Mouse (Mus musculus) liver, embryonic 12.5 days (tissue): Measurements from ENCODE around the gene Lclat1. TPM values are rescaled to one million over a fixed set of nuclear protein-coding genes. Genes with fewer than 3 reads are reported as not detected.
A peak's percentile ranks its signal among the peaks of the same experiment; 100 is the strongest.

Source experiments
- ATAC-seq: fragments of 200-750 bp; cut with Nextera tagmentation; 2 replicates; pipeline ENCODE4 v1.8.0; 2017; ENCODE audit warnings: moderate number of reproducible peaks, mild to moderate bottlenecking, moderate library complexity
- H3K27ac ChIP-seq: fragments of 300-500 bp; sonication (generic); 2 replicates; pipeline ENCODE4 v1.5.1; 2016; ENCODE audit warnings: mild to moderate bottlenecking
- H3K27me3 ChIP-seq: fragments of 300-500 bp; sonication (generic); replicated peaks from 2 replicates; pipeline ENCODE4 v1.6.1; 2016; ENCODE audit warnings: mild to moderate bottlenecking, moderate library complexity
- H3K36me3 ChIP-seq: fragments of 300-500 bp; sonication (generic); 2 replicates; pipeline ENCODE4 v1.6.1; 2016; ENCODE audit warnings: mild to moderate bottlenecking, moderate library complexity
- H3K4me1 ChIP-seq: fragments of 300-500 bp; sonication (generic); 2 replicates; pipeline ENCODE4 v1.6.1; 2016
- H3K4me2 ChIP-seq: fragments of 300-500 bp; sonication (generic); 2 replicates; pipeline ENCODE4 v1.6.1; 2016; ENCODE audit warnings: mild to moderate bottlenecking, moderate library complexity
- H3K4me3 ChIP-seq: fragments of 300-500 bp; sonication (generic); 2 replicates; pipeline ENCODE4 v1.5.1; 2016; ENCODE audit warnings: mild to moderate bottlenecking, moderate library complexity
- H3K9ac ChIP-seq: fragments of 300-500 bp; sonication (generic); 2 replicates; pipeline ENCODE4 v1.6.1; 2016; ENCODE audit warnings: mild to moderate bottlenecking, moderate library complexity
- H3K9me3 ChIP-seq: fragments of 300-500 bp; sonication (generic); replicated peaks from 2 replicates; pipeline ENCODE4 v1.6.1; 2016; ENCODE audit warnings: mild to moderate bottlenecking, moderate library complexity
- WGBS: fragments of 180-500 bp; shearing (Covaris S2); methylation state at CpG from one replicate; pipeline ENCODE4 v1.1.7; 2016; ENCODE audit not compliant: insufficient replicate concordance; 5-methylcytosine and 5-hydroxymethylcytosine counted together
- polyA plus RNA-seq: library from polyadenylated mRNA; unstranded; fragments of >200 nt; fragmentation: Nextera tagmentation; extraction: Ambion mirVana; gene quantifications from 2 replicates; pipeline ENCODE4 v1.2.1, GENCODE M21; 2016

Gene Lclat1
- polyA plus RNA-seq, 1 experiment from 2014 or later, result 4.5 TPM

DNA sequence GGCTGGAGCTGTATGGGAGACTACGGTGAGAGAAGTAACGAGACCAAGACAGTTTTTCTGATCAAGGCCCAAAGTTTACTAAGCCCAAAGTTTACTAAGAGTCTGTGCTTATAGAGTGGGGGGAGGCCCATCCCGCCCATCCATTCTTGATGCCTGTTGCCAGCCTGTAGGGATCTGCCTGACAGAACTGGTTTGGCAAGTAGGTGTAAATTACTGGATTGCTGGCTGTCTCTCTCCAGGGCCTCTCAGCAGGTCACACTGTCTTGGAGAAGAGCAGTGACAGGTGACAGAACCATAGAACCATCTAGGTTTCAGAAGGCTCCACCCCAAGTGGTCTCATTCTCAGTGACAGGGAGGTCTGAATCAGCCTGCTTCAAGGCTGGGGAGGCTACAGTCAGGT is 109.5 kb downstream of the Lclat1 start:
- no peak overlapping the region for H3K4me3 ChIP-seq
- no peak overlapping the region for H3K9ac ChIP-seq
- no peak for ATAC-seq
- H3K4me2 ChIP-seq, result no peak overlapping the region
- peaks cover 4% of the 10 kb centered on the region for H3K4me1 ChIP-seq
- no peaks in the 10 kb centered on the region for H3K27me3 ChIP-seq
- H3K27ac ChIP-seq, result no peak overlapping the region
- no peaks in the 10 kb centered on the region for H3K9me3 ChIP-seq
- H3K36me3 ChIP-seq, result no peaks in the 10 kb centered on the region
- WGBS, result 77% methylated on average over 3 of the region's 3 CpGs

DNA sequence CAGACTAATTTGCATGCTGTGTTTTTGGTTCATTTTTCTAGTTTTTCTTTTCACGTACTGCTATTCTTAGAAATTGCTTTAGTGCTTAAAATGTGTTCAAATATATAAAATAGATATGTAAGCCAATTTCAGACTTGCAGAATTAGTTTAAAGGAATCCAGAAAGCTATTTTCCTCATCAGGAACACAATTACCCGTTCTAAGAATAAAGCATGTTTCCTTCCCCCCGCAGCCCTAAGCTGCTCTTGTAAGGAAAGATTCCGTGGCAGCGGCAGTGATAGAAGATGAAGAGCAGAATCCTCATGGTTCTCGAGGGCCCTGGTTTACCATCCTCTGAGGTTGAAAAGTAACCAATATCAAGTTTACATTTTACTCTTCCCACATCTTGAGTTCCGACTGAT is 113.0 kb downstream of the Lclat1 start:
- Histone ChIP-seq H3K36me3 (no peaks in the 10 kb centered on the region), H3K4me3 (no peak overlapping the region), H3K9me3 (no peaks in the 10 kb centered on the region), H3K27ac (no peak overlapping the region), H3K4me2 (no peak overlapping the region), H3K4me1 (peaks cover 17% of the 10 kb centered on the region), H3K27me3 (no peaks in the 10 kb centered on the region), H3K9ac (no peak overlapping the region)
- 62% methylated on average over 7 of the region's 7 CpGs for WGBS
- ATAC-seq, result no peak

DNA sequence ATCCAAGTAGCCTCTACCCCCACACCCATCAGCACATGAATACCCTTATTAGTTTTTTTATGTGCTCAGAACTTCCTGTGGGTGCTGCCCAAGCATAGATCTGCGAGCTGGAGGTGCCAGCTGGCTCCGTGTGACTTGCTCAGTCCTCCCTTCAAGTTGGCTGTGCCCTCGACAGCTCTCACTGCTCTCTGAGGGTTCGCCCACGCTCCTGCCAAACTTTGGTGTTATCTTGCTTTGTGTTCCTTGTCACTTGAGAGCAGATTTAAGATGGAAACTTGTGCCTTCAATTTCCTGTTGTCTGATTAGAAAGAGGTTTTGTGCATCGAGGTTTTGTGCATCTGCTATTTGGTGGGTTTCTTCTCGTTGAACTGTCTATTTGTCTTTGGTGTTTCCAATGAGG is 114.3 kb downstream of the Lclat1 start:
- no peaks in the 10 kb centered on the region for H3K36me3 ChIP-seq
- H3K4me1 ChIP-seq, result peaks cover 30% of the 10 kb centered on the region
- no peak overlapping the region for H3K9ac ChIP-seq
- WGBS, result 26% methylated on average over 7 of the region's 7 CpGs
- H3K4me2 ChIP-seq, result no peak overlapping the region
- no peaks in the 10 kb centered on the region for H3K9me3 ChIP-seq
- H3K4me3 ChIP-seq, result no peak overlapping the region
- H3K27me3 ChIP-seq, result no peaks in the 10 kb centered on the region
- no peak overlapping the region for H3K27ac ChIP-seq
- ATAC-seq, result no peak

GRCm38 (mm10) chr17:73225442-73225841 is 117.7 kb downstream of the Lclat1 start:
- Histone ChIP-seq H3K4me3 (no peak overlapping the region), H3K9ac (no peak overlapping the region), H3K36me3 (no peaks in the 10 kb centered on the region), H3K27me3 (no peaks in the 10 kb centered on the region), H3K4me2 (no peak overlapping the region), H3K4me1 (peaks cover 52% of the 10 kb centered on the region), H3K27ac (peak overlapping the region; percentile 69), H3K9me3 (no peaks in the 10 kb centered on the region)
- no peak for ATAC-seq

DNA sequence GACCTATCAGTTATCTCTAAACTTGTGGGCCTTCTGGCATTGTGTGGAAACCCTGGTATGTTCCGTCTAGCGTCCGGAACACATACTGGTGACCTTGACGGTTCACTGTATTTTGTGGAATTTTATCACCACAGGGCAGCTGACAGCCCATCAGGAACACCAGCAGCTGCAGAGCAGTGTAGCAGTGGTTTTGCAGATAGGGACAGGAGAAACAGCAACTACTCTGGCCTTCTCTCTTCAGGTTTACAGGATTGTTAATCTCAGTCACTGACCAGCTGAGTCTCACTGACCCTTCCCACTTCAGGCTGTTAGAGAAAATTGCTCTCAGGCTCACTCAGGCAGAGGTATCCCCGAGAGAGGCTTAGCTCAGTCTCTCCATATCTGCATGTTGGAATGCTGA is 118.2 kb downstream of the Lclat1 start:
- ATAC-seq, result peak; percentile 68; the same call in 1 of the 2 replicates
- Histone ChIP-seq H3K27me3 (no peaks in the 10 kb centered on the region), H3K4me1 (peaks cover 56% of the 10 kb centered on the region), H3K36me3 (no peaks in the 10 kb centered on the region), H3K4me2 (no peak overlapping the region), H3K4me3 (no peak overlapping the region), H3K9me3 (no peaks in the 10 kb centered on the region), H3K9ac (no peak overlapping the region), H3K27ac (no peak overlapping the region)
- WGBS, result 10% methylated on average over 5 of the region's 5 CpGs

DNA sequence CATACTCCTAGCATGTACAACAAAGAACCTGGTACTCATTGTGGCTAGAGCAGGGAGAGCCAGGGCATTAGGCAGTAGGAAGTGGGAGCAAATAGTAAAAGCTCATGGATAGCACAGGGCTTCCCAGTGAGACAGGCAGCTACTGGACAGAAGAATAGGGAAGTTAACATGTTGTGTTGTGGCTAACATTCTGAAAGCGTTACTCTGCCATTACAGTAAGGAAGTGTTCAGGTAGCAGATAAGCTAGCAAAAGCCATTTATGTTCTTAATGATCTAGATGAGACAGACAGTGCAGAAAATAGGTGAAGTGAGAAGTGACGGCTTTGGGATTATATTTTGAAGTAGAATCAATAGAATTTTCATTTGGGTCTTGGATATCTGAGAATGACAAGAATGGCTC is 118.8 kb downstream of the Lclat1 start:
- WGBS, result 31% methylated on average over 2 of the region's 2 CpGs
- Histone ChIP-seq H3K27ac (no peak overlapping the region), H3K4me1 (peaks cover 56% of the 10 kb centered on the region)

DNA sequence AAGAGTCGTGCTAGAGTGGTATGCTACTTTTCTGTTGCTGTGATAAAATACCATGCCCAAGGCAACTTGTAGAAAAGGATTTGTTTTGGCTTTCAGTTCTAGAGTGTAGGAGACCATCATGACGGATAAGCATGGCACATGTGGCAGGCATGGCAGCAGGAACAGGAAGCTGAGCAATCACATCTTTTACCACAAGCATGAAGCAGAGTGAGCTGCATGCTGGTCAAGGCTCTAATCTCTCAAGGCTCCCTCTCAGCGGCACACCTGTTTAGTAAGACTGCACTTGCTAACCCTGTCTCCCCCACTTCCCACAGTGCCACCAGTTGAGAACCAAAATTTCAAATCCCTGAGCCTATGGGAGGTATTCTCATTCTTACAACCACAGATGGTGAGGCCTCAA is 119.6 kb downstream of the Lclat1 start:
- Histone ChIP-seq H3K4me3 (no peak overlapping the region), H3K27me3 (no peaks in the 10 kb centered on the region), H3K4me1 (peaks cover 56% of the 10 kb centered on the region), H3K27ac (no peak overlapping the region), H3K36me3 (no peaks in the 10 kb centered on the region), H3K4me2 (no peak overlapping the region), H3K9me3 (no peaks in the 10 kb centered on the region), H3K9ac (no peak overlapping the region)
- WGBS, result 32% methylated on average over 3 of the region's 3 CpGs
- ATAC-seq, result no peak

More for the DNA sequence above, 118.8 kb downstream of the Lclat1 start:
- Histone ChIP-seq H3K27me3 (no peaks in the 10 kb centered on the region), H3K9me3 (no peaks in the 10 kb centered on the region), H3K4me3 (no peak overlapping the region), H3K36me3 (no peaks in the 10 kb centered on the region), H3K9ac (no peak overlapping the region), H3K4me2 (no peak overlapping the region)
- no peak for ATAC-seq

- peak overlapping the region; percentile 25 for H3K4me2 ChIP-seq
These were observed 121.8 kb downstream of the Lclat1 start for GRCm38 (mm10) chr17:73229445-73230155.

DNA sequence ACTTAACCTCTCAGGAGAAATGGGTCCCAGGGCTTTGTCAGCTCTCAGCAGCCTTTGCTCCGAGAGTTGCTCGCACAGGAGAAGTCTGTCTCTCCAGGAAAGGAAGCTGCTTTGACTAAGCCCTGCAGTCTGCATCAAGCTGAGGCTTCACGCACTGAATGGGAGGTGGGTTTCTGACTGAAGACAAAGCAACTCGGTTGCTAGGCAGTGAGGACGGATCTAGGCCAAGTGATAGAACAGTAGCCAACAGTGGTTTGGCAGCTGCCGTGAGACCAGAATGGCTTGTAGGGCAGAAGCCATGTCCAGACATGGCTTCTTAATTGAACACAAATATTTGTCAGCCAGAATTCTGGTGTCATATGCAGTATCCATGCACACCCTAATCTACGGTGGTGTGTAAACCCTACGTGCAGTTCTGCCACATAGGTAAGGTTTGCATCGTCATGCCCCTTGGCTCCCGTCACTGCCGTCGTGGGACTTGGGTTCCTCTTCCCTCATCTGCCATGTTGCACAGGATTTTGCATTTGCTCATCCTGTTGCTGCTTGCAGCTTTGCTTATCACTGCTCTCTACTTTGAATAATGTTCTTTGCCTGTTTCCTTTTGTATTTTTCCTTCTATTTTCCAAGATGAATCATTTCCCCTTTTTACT is 122.7 kb downstream of the Lclat1 start:
- Histone ChIP-seq H3K4me1 (peaks cover 46% of the 10 kb centered on the region), H3K4me3 (no peak overlapping the region), H3K9ac (no peak overlapping the region), H3K9me3 (no peaks in the 10 kb centered on the region), H3K4me2 (no peak overlapping the region), H3K27ac (no peak overlapping the region), H3K27me3 (no peaks in the 10 kb centered on the region), H3K36me3 (no peaks in the 10 kb centered on the region)
- ATAC-seq, result no peak
- 74% methylated on average over 12 of the region's 12 CpGs for WGBS

More at GRCm38 (mm10) chr17:73229445-73230155, 121.8 kb downstream of the Lclat1 start:
- Histone ChIP-seq H3K36me3 (no peaks in the 10 kb centered on the region), H3K27me3 (no peaks in the 10 kb centered on the region), H3K27ac (no peak overlapping the region), H3K9me3 (no peaks in the 10 kb centered on the region), H3K4me1 (peaks cover 54% of the 10 kb centered on the region), H3K4me3 (no peak overlapping the region), H3K9ac (no peak overlapping the region)
- ATAC-seq, result peak; percentile 45; the same call in 1 of the 2 replicates
- 32% methylated on average over 11 of the region's 11 CpGs for WGBS

DNA sequence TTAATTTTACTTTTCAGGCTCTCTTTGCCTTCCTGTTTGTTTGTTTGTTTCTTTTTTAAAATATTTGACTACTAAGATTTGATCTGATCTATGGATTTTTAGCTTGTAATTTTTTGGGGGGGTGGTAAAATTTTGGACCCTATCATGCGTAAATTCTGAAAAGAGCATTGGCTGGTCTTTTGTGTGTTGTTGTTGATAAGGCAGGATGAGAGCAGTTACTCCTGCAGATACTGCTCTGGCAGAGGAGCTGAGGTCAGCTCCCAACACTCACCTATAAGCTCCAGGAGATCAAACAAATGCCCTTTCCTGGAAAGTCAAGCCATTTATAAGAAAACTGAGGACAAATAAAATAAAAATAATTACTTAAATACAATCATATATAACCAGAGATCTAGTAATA is 123.6 kb downstream of the Lclat1 start:
- WGBS, result 24% methylated on average over 1 of the region's 1 CpGs
- Histone ChIP-seq H3K4me3 (no peak overlapping the region), H3K4me2 (no peak overlapping the region), H3K36me3 (no peaks in the 10 kb centered on the region), H3K27ac (no peak overlapping the region), H3K9me3 (no peaks in the 10 kb centered on the region), H3K4me1 (peaks cover 37% of the 10 kb centered on the region), H3K9ac (no peak overlapping the region), H3K27me3 (no peaks in the 10 kb centered on the region)
- no peak for ATAC-seq

- no peaks in the 10 kb centered on the region for H3K36me3 ChIP-seq
- no peaks in the 10 kb centered on the region for H3K9me3 ChIP-seq
- WGBS, result 65% methylated on average over 2 of the region's 2 CpGs
- no peak for ATAC-seq
- H3K4me1 ChIP-seq, result peaks cover 25% of the 10 kb centered on the region
- no peaks in the 10 kb centered on the region for H3K27me3 ChIP-seq
- H3K9ac ChIP-seq, result no peak overlapping the region
- H3K4me2 ChIP-seq, result no peak overlapping the region
- no peak overlapping the region for H3K27ac ChIP-seq
- no peak overlapping the region for H3K4me3 ChIP-seq
These were observed 124.8 kb downstream of the Lclat1 start for GRCm38 (mm10) chr17:73232593-73232992.

GRCm38 (mm10) chr17:73233975-73234374 is 126.2 kb downstream of the Lclat1 start:
- ATAC-seq, result no peak
- Histone ChIP-seq H3K27ac (no peak overlapping the region), H3K9ac (no peak overlapping the region), H3K9me3 (no peaks in the 10 kb centered on the region), H3K36me3 (no peaks in the 10 kb centered on the region), H3K4me1 (peaks cover 20% of the 10 kb centered on the region), H3K4me2 (no peak overlapping the region), H3K4me3 (no peak overlapping the region), H3K27me3 (no peaks in the 10 kb centered on the region)
- 64% methylated on average over 1 of the region's 1 CpGs for WGBS
